Mouse (Mus musculus): ENCODE measurements around the gene Ppp2r3a.

GRCm38 (mm10) chr9:101075091-101075581 lies 176.5 kb downstream of the Ppp2r3a start:
- no peak for TF ChIP-seq CTCF (IDR thresholded peaks at IDR 0.05; ENCODE audit: borderline replicate concordance, control insufficient read depth, extremely low read depth, insufficient read depth, low read length, poor library complexity)
- no peak for TF ChIP-seq POLR2A (IDR thresholded peaks at IDR 0.05; ENCODE audit: control insufficient read depth, extremely low read depth, insufficient read depth, low read length, poor library complexity)

Measured in thymus, adult 2 months (tissue).